8 mouse cellular contexts compared by ENCODE assay signal in genomic region chr13:24799925-24800673, GRCm38 (mm10). TPM values are rescaled to one million over a fixed set of nuclear protein-coding genes. Genes with fewer than 3 reads are reported as not detected.
DNase-seq lines count a peak whose midpoint lies in the region; ATAC-seq and TF ChIP-seq lines count a peak whose summit lies in the region.

No protein-coding gene starts in this region.

- no peak for DNase-seq in CH12.LX (ENCODE audit: extremely low read depth)
- DNase-seq in adrenal gland, postnatal 25 days: peak; percentile 66
- DNase-seq in kidney, postnatal 14 days: peak; percentile 49
- DNase-seq in lung, postnatal 0 days (ENCODE audit: low spot score): peak; percentile 53
- peak; percentile 23 for DNase-seq in ovary, postnatal 10 days (ENCODE audit: low spot score)
- DNase-seq in thymus, postnatal 25 days: peak; percentile 45

- H3K9me3 ChIP-seq in CH12.LX (replicated peaks; ENCODE audit: low read length): no peaks in the 10 kb centered on the region
- H3K9me3 ChIP-seq in embryonic facial prominence, embryonic 15.5 days (replicated peaks): no peaks in the 10 kb centered on the region
- no peaks in the 10 kb centered on the region for H3K9me3 ChIP-seq in heart, embryonic 14.5 days (ENCODE audit: control insufficient read depth, low read length)
- no peaks in the 10 kb centered on the region for H3K9me3 ChIP-seq in lung, postnatal 0 days (ENCODE audit: low read length)

- peak overlapping the region; percentile 82 to 91 (median 83) for H3K4me3 ChIP-seq in CH12.LX (replicated peaks in 1 of 3; ENCODE audit: low read depth in 2 of 3, low read length in 2 of 3, poor library complexity in 1 of 3)
- peak overlapping the region; percentile 97 for H3K4me3 ChIP-seq in embryonic facial prominence, embryonic 15.5 days (replicated peaks)
- peak overlapping the region; percentile 74 to 99 for H3K4me3 ChIP-seq in heart, embryonic 14.5 days (ENCODE audit: control insufficient read depth in 1 of 2, insufficient read depth in 1 of 2, low read depth in 1 of 2, low read length in 2 of 2)
- peak overlapping the region; percentile 60 for H3K4me3 ChIP-seq in lung, postnatal 0 days (ENCODE audit: low read depth, low read length)

- peak overlapping the region; percentile 52 for H3K4me2 ChIP-seq in CH12.LX (ENCODE audit: insufficient read depth, low read depth, poor library complexity, severe bottlenecking)
- H3K4me2 ChIP-seq in embryonic facial prominence, embryonic 15.5 days (replicated peaks): peak overlapping the region; percentile 65
- H3K4me2 ChIP-seq in heart, embryonic 14.5 days (ENCODE audit: low read length): peak overlapping the region; percentile 91
- H3K4me2 ChIP-seq in lung, postnatal 0 days (replicated peaks; ENCODE audit: low read depth, low read length): peak overlapping the region; percentile 75

- peaks cover 5 to 10% of the 10 kb centered on the region in 2 experiments; a peak in 3 of 4 replicates for H3K4me1 ChIP-seq in CH12.LX (ENCODE audit: control insufficient read depth in 1 of 2, insufficient read depth in 2 of 2)
- peaks cover 18% of the 10 kb centered on the region; the same call in 1 of the 2 replicates for H3K4me1 ChIP-seq in embryonic facial prominence, embryonic 15.5 days
- peaks cover 0 to 21% of the 10 kb centered on the region in 2 experiments; a peak in 3 of 4 replicates for H3K4me1 ChIP-seq in heart, embryonic 14.5 days (ENCODE audit: control insufficient read depth in 2 of 2, insufficient read depth in 2 of 2, low read length in 2 of 2)
- peaks cover 5% of the 10 kb centered on the region; the same call in 1 of the 2 replicates for H3K4me1 ChIP-seq in lung, postnatal 0 days (ENCODE audit: insufficient read depth, low read depth, low read length)

- TF ChIP-seq RAD21 in CH12.LX (IDR thresholded peaks at IDR 0.05; ENCODE audit: low read depth, low read length): no peak

- H3K27me3 ChIP-seq in CH12.LX (replicated peaks): no peaks in the 10 kb centered on the region
- no peaks in the 10 kb centered on the region for H3K27me3 ChIP-seq in embryonic facial prominence, embryonic 15.5 days
- no peaks in the 10 kb centered on the region for H3K27me3 ChIP-seq in heart, embryonic 14.5 days (ENCODE audit: control insufficient read depth, insufficient read depth, low read length)
- H3K27me3 ChIP-seq in lung, postnatal 0 days (replicated peaks; ENCODE audit: insufficient read depth, low read length): no peaks in the 10 kb centered on the region

- peak overlapping the region; percentile 33; the same call in 1 of the 2 replicates for H3K27ac ChIP-seq in CH12.LX (ENCODE audit: insufficient read depth, low read depth)
- H3K27ac ChIP-seq in embryonic facial prominence, embryonic 15.5 days (replicated peaks): peak overlapping the region; percentile 100
- H3K27ac ChIP-seq in heart, embryonic 14.5 days (replicated peaks in 1 of 2; ENCODE audit: control insufficient read depth in 1 of 2, insufficient read depth in 1 of 2, low read depth in 2 of 2, low read length in 2 of 2): peak overlapping the region; percentile 84 to 88
- H3K27ac ChIP-seq in lung, postnatal 0 days (ENCODE audit: low read length): peak overlapping the region; percentile 89

- WGBS in embryonic facial prominence, embryonic 15.5 days: under 1% methylated on average over 31 of the region's 31 CpGs
- under 1% methylated on average over 31 of the region's 31 CpGs for WGBS in heart, embryonic 14.5 days
- WGBS in lung, postnatal 0 days: under 1% methylated on average over 31 of the region's 31 CpGs

- in situ Hi-C loops in CH12.LX (cut with MboI; ENCODE audit: low pct_ligation_motif_present, low pct_unique_long_range_greater_than_20kb, low sequenced_read_pairs): no loop called here

- no peak for TF ChIP-seq EP300 in CH12.LX (IDR thresholded peaks at IDR 0.05; ENCODE audit: low read length)
- no peak for TF ChIP-seq EP300 in lung, postnatal 0 days (IDR thresholded peaks at IDR 0.05)

- TF ChIP-seq POLR2A in CH12.LX (IDR thresholded peaks at IDR 0.05; ENCODE audit: low read depth, low read length): no peak

- H3K36me3 ChIP-seq in CH12.LX (replicated peaks in 1 of 2; ENCODE audit: control insufficient read depth in 1 of 2, insufficient read depth in 1 of 2, low read length in 1 of 2): peaks cover 3 to 7% of the 10 kb centered on the region in 2 experiments
- H3K36me3 ChIP-seq in embryonic facial prominence, embryonic 15.5 days: no peaks in the 10 kb centered on the region
- H3K36me3 ChIP-seq in heart, embryonic 14.5 days (ENCODE audit: control insufficient read depth, insufficient read depth, low read length): peaks cover 8% of the 10 kb centered on the region
- H3K36me3 ChIP-seq in lung, postnatal 0 days (ENCODE audit: insufficient read depth, low read length): no peaks in the 10 kb centered on the region

- H3K79me2 ChIP-seq in CH12.LX (replicated peaks; ENCODE audit: control insufficient read depth, extremely low read depth, insufficient read depth, poor library complexity, severe bottlenecking): peaks cover 32% of the 10 kb centered on the region

- TF ChIP-seq CTCF in CH12.LX (conservative IDR thresholded peaks at IDR 0.05 in 1 of 2, IDR thresholded peaks at IDR 0.05 in 1 of 2; ENCODE audit: low read depth in 2 of 2, low read length in 2 of 2): no peak
- no peak for TF ChIP-seq CTCF in lung, postnatal 0 days (IDR thresholded peaks at IDR 0.05)

- H3K9ac ChIP-seq in CH12.LX (ENCODE audit: insufficient read depth, low read depth): peak overlapping the region; percentile 84
- peak overlapping the region; percentile 10 for H3K9ac ChIP-seq in embryonic facial prominence, embryonic 15.5 days
- peak overlapping the region; percentile 99 for H3K9ac ChIP-seq in heart, embryonic 14.5 days (ENCODE audit: low read length)
- H3K9ac ChIP-seq in lung, postnatal 0 days (replicated peaks; ENCODE audit: low read depth): peak overlapping the region; percentile 98

- dilution Hi-C loops in CH12.LX (cut with MboI; ENCODE audit: extremely low pct_ligation_motif_present, extremely low pct_unique_long_range_greater_than_20kb, low sequenced_read_pairs): no loop called here

- peak; percentile 39 for ATAC-seq in embryonic facial prominence, embryonic 15.5 days (ENCODE audit: insufficient number of reproducible peaks, low FRiP score, low TSS enrichment, low read depth)
- peak; percentile 1; the same call in 1 of the 2 replicates for ATAC-seq in heart, embryonic 14.5 days (ENCODE audit: insufficient number of reproducible peaks, insufficient read depth, low FRiP score, low read depth)
- peak; percentile 9 for ATAC-seq in lung, postnatal 0 days

TF ChIP-seq in CH12.LX, 34 proteins besides CTCF, POLR2A, EP300 and RAD21 (continues in another document):
- TF ChIP-seq PAX5 (IDR thresholded peaks at IDR 0.05; ENCODE audit: low read length): no peak
- TF ChIP-seq ZKSCAN1 (IDR thresholded peaks at IDR 0.05; ENCODE audit: borderline replicate concordance, low read depth, low read length): no peak
- 0 out of 2 replicates have a peak, but pooled peaks have one; percentile 39 for TF ChIP-seq MXI1 (IDR thresholded peaks at IDR 0.05; ENCODE audit: low read depth, low read length)
- TF ChIP-seq POLR2AphosphoS2 (IDR thresholded peaks at IDR 0.05; ENCODE audit: low read depth, low read length): 0 out of 2 replicates have a peak, but pooled peaks have one; percentile 2
- no peak for TF ChIP-seq SIN3A (IDR thresholded peaks at IDR 0.05; ENCODE audit: low read length)

RNA-seq across cellular contexts. Expression of gene BC005537, which starts 1.4 kb away (rescaled TPM):
- 21.8 and 28.3 TPM in 2 replicates for total RNA-seq in CH12.LX (2012; rRNA removed)
- 37.0 and 39.0 TPM in 2 replicates for total RNA-seq in CH12.LX (2014; rRNA removed)
- 47.5 and 47.7 TPM in 2 replicates for polyA plus RNA-seq in CH12.LX (2012; ENCODE audit: insufficient read length, low read depth)
- total RNA-seq in adrenal gland, postnatal 25 days (2021): 204 and 221 TPM in 2 replicates
- 14.4 and 16.0 TPM in 2 replicates for polyA plus RNA-seq in embryonic facial prominence, embryonic 15.5 days (2015; fragmentation: Nextera tagmentation; extraction: Ambion mirVana)
- polyA plus RNA-seq in heart, embryonic 14.5 days (2014; fragmentation: Nextera tagmentation; extraction: Ambion mirVana): 19.0 and 22.6 TPM in 2 replicates
- 18.5 and 20.8 TPM in 2 replicates for polyA plus RNA-seq in lung, postnatal 0 days (2015; fragmentation: Nextera tagmentation; extraction: Ambion mirVana)

RNA-seq across cellular contexts. Expression of gene Acot13, which starts 31.2 kb away (rescaled TPM):
- total RNA-seq in CH12.LX (2012; rRNA removed) (46.0 and 50.5 TPM in 2 replicates), CH12.LX (2014; rRNA removed) (36.0 and 37.1 TPM in 2 replicates)
- 45.5 and 46.7 TPM in 2 replicates for polyA plus RNA-seq in CH12.LX (2012; ENCODE audit: insufficient read length, low read depth)
- 87.2 and 92.5 TPM in 2 replicates for total RNA-seq in adrenal gland, postnatal 25 days (2021)
- 74.7 and 75.0 TPM in 2 replicates for polyA plus RNA-seq in embryonic facial prominence, embryonic 15.5 days (2015; fragmentation: Nextera tagmentation; extraction: Ambion mirVana)
- polyA plus RNA-seq in heart, embryonic 14.5 days (2014; fragmentation: Nextera tagmentation; extraction: Ambion mirVana): 312 and 318 TPM in 2 replicates
- polyA plus RNA-seq in lung, postnatal 0 days (2015; fragmentation: Nextera tagmentation; extraction: Ambion mirVana): 87.2 and 92.5 TPM in 2 replicates

RNA-seq across cellular contexts. Expression of gene Tdp2, which starts 31.4 kb away (rescaled TPM):
- total RNA-seq in CH12.LX (2012; rRNA removed) (37.4 and 38.0 TPM in 2 replicates), CH12.LX (2014; rRNA removed) (96.6 and 116 TPM in 2 replicates)
- 44.5 and 54.5 TPM in 2 replicates for polyA plus RNA-seq in CH12.LX (2012; ENCODE audit: insufficient read length, low read depth)
- total RNA-seq in adrenal gland, postnatal 25 days (2021): 30.2 and 32.5 TPM in 2 replicates
- polyA plus RNA-seq in embryonic facial prominence, embryonic 15.5 days (2015; fragmentation: Nextera tagmentation; extraction: Ambion mirVana): 48.0 and 49.4 TPM in 2 replicates
- 31.4 and 32.0 TPM in 2 replicates for polyA plus RNA-seq in heart, embryonic 14.5 days (2014; fragmentation: Nextera tagmentation; extraction: Ambion mirVana)
- polyA plus RNA-seq in lung, postnatal 0 days (2015; fragmentation: Nextera tagmentation; extraction: Ambion mirVana): 20.8 and 21.2 TPM in 2 replicates

RNA-seq across cellular contexts. Expression of gene Gmnn, which starts 38.4 kb away (rescaled TPM):
- total RNA-seq in CH12.LX (2012; rRNA removed) (117 and 138 TPM in 2 replicates), CH12.LX (2014; rRNA removed) (166 and 191 TPM in 2 replicates)
- 164 and 166 TPM in 2 replicates for polyA plus RNA-seq in CH12.LX (2012; ENCODE audit: insufficient read length, low read depth)
- 12.5 and 14.5 TPM in 2 replicates for total RNA-seq in adrenal gland, postnatal 25 days (2021)
- polyA plus RNA-seq in embryonic facial prominence, embryonic 15.5 days (2015; fragmentation: Nextera tagmentation; extraction: Ambion mirVana): 69.0 and 72.2 TPM in 2 replicates
- 108 and 112 TPM in 2 replicates for polyA plus RNA-seq in heart, embryonic 14.5 days (2014; fragmentation: Nextera tagmentation; extraction: Ambion mirVana)
- 24.1 and 24.7 TPM in 2 replicates for polyA plus RNA-seq in lung, postnatal 0 days (2015; fragmentation: Nextera tagmentation; extraction: Ambion mirVana)

RNA-seq across cellular contexts. Expression of gene D130043K22Rik, which starts 44.8 kb away (rescaled TPM):
- total RNA-seq in CH12.LX (2012; rRNA removed): 0.08 and 0.25 TPM in 2 replicates
- total RNA-seq in CH12.LX (2014; rRNA removed): 0.05 and 0.08 TPM in 2 replicates
- polyA plus RNA-seq in CH12.LX (2012; ENCODE audit: insufficient read length, low read depth): 0.04 and 0.16 TPM in 2 replicates
- 0.52 and 0.76 TPM in 2 replicates for total RNA-seq in adrenal gland, postnatal 25 days (2021)
- 0.88 and 1.3 TPM in 2 replicates for polyA plus RNA-seq in embryonic facial prominence, embryonic 15.5 days (2015; fragmentation: Nextera tagmentation; extraction: Ambion mirVana)
- 0.04 and 0.15 TPM in 2 replicates for polyA plus RNA-seq in heart, embryonic 14.5 days (2014; fragmentation: Nextera tagmentation; extraction: Ambion mirVana)
- polyA plus RNA-seq in lung, postnatal 0 days (2015; fragmentation: Nextera tagmentation; extraction: Ambion mirVana): 0.33 and 0.35 TPM in 2 replicates

Comparison
In these comparisons a context has a peak if more than half of its experiments do, and no peak if none do; other contexts are left out.
1. H3K27ac ChIP-seq: peak in every context shown above with its lines; median percentile 100 in embryonic facial prominence, embryonic 15.5 days; 89 in lung, postnatal 0 days; 86 in heart, embryonic 14.5 days; 33 in CH12.LX.
2. H3K9ac ChIP-seq: peak in every context shown above with its lines; median percentile 99 in heart, embryonic 14.5 days; 98 in lung, postnatal 0 days; 84 in CH12.LX; 10 in embryonic facial prominence, embryonic 15.5 days.